Mouse (Mus musculus) testis, postnatal 10 days (tissue): ENCODE measurements around the gene Ackr3.

Source experiments
- DNase-seq: peaks from one replicate; pipeline ENCODE4 v3.0.0; 2021; ENCODE audit warnings: low spot score

Ackr3 gene

GRCm38 (mm10) chr1:90258253-90258887 is 54.6 kb downstream of the Ackr3 start:
- no peak for DNase-seq

GRCm38 (mm10) chr1:90260704-90261581 is 57.2 kb downstream of the Ackr3 start:
- DNase-seq: no peak

DNA sequence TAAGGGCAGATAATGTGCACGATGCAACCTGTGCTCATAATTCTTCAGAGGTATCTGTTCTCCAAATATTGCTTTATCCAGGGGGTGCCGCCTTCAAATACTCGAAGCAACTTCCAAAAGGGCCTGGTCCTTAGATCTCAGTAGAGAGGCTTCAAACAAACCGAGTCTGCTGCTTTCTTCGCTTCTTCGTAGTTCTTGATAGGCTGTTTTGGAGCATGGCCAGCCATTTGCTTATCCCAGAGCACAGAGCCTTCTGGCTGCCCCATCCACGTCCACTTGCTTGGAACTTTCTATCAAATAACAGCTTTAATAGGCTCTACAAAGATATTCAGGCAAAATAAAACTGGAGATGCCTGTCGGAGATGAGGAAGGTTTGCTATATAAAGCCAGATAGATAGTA is 58.6 kb downstream of the Ackr3 start:
- DNase-seq: peak; percentile 73
